Mouse (Mus musculus) olfactory bulb, adult 2 months (tissue): ENCODE results near the gene Scarf1.
A peak's percentile ranks its signal among the peaks of the same experiment; 100 is the strongest.

Experiments used
- CTCF ChIP-seq: fragments of 200-500 bp; IDR thresholded peaks from 2 replicates; pipeline ENCODE4 v1.5.1; 2012; ENCODE audit warnings: low read depth, mild to moderate bottlenecking, low read length, moderate library complexity; ENCODE audit not compliant: insufficient read depth
- POLR2A ChIP-seq: fragments of 200-500 bp; IDR thresholded peaks from 2 replicates; pipeline ENCODE4 v1.6.1; 2012; ENCODE audit warnings: mild to moderate bottlenecking, low read depth, low read length, moderate library complexity; ENCODE audit not compliant: insufficient read depth

DNA sequence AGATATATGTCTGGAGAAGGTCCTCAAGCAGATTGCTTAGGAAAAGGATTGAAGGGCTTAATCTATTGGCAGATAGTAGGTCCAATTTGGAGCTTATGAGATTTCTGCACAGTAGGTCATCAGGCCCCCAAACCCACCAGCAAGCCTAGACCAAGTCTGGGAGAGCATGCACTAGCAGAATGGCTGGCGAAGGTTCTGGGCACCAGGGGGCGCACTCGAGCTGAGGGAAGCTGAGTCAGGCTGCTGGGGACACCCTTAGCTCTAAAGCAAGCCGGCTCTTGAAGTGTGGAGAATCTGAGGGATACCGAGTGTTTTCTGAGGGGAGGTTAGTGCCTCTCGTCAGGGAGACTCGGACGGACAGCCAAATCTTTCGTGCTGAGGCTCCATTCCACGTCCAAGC lies 17.0 kb downstream of the Scarf1 start:
- TF ChIP-seq CTCF: peak; percentile 87
- no peak for TF ChIP-seq POLR2A
